Mouse (Mus musculus): ENCODE measurements around the gene Cox6a2. TPM values are rescaled to one million over a fixed set of nuclear protein-coding genes. Genes with fewer than 3 reads are reported as not detected.

Cox6a2 gene
- polyA plus RNA-seq (2014; fragmentation: Illumina TruSeq; extraction: RNeasy Lipid Tissue Mini Kit (QIAGEN cat#74804); ENCODE audit: low read depth, low replicate concordance): 3,732 TPM

GRCm38 (mm10) chr7:128206152-128206551 lies at the start of gene Cox6a2:
Cox6a2 (minus strand) TSS chr7:128206387.

GRCm38 (mm10) chr7:128246496-128247391 lies 40.6 kb upstream of the Cox6a2 start, which contains the start of gene Tgfb1i1:
Tgfb1i1 (plus strand) TSS chr7:128246812.

GRCm38 (mm10) chr7:128237927-128238778 lies 32.0 kb upstream of the Cox6a2 start, which contains the start of gene 9130023H24Rik:
9130023H24Rik (minus strand) TSS chr7:128238031.

GRCm38 (mm10) chr7:128236856-128237592 lies 30.8 kb upstream of the Cox6a2 start, which contains the start of gene Armc5:
Armc5 (plus strand) TSS chr7:128237342.

Other genes starting within 250 kb of the Cox6a2 start
- 387 TPM for gene Fus, start 238.9 kb downstream of the Cox6a2 start, polyA plus RNA-seq (2014; fragmentation: Illumina TruSeq; extraction: RNeasy Lipid Tissue Mini Kit (QIAGEN cat#74804); ENCODE audit: low read depth, low replicate concordance)
- gene Pycard, start 212.5 kb downstream of the Cox6a2 start, polyA plus RNA-seq (2014; fragmentation: Illumina TruSeq; extraction: RNeasy Lipid Tissue Mini Kit (QIAGEN cat#74804); ENCODE audit: low read depth, low replicate concordance): 15.1 TPM
- 255 TPM for gene Trim72, start 202.4 kb downstream of the Cox6a2 start, polyA plus RNA-seq (2014; fragmentation: Illumina TruSeq; extraction: RNeasy Lipid Tissue Mini Kit (QIAGEN cat#74804); ENCODE audit: low read depth, low replicate concordance)
- 2.3 TPM for gene Itgam, start 143.7 kb downstream of the Cox6a2 start, polyA plus RNA-seq (2014; fragmentation: Illumina TruSeq; extraction: RNeasy Lipid Tissue Mini Kit (QIAGEN cat#74804); ENCODE audit: low read depth, low replicate concordance)
- gene Gm49368, start 143.7 kb downstream of the Cox6a2 start, polyA plus RNA-seq (2014; fragmentation: Illumina TruSeq; extraction: RNeasy Lipid Tissue Mini Kit (QIAGEN cat#74804); ENCODE audit: low read depth, low replicate concordance): not detected
- 0.13 TPM for gene Itgax, start 76.8 kb downstream of the Cox6a2 start, polyA plus RNA-seq (2014; fragmentation: Illumina TruSeq; extraction: RNeasy Lipid Tissue Mini Kit (QIAGEN cat#74804); ENCODE audit: low read depth, low replicate concordance)
- gene Itgad, start 52.0 kb downstream of the Cox6a2 start, polyA plus RNA-seq (2014; fragmentation: Illumina TruSeq; extraction: RNeasy Lipid Tissue Mini Kit (QIAGEN cat#74804); ENCODE audit: low read depth, low replicate concordance): not detected
- gene Armc5, start 31.0 kb upstream of the Cox6a2 start, polyA plus RNA-seq (2014; fragmentation: Illumina TruSeq; extraction: RNeasy Lipid Tissue Mini Kit (QIAGEN cat#74804); ENCODE audit: low read depth, low replicate concordance): 6.0 TPM
- gene 9130023H24Rik, start 31.6 kb upstream of the Cox6a2 start, polyA plus RNA-seq (2014; fragmentation: Illumina TruSeq; extraction: RNeasy Lipid Tissue Mini Kit (QIAGEN cat#74804); ENCODE audit: low read depth, low replicate concordance): 1.8 TPM
- gene Tgfb1i1, start 40.4 kb upstream of the Cox6a2 start, polyA plus RNA-seq (2014; fragmentation: Illumina TruSeq; extraction: RNeasy Lipid Tissue Mini Kit (QIAGEN cat#74804); ENCODE audit: low read depth, low replicate concordance): 23.0 TPM
- not detected for gene Slc5a2, start 59.3 kb upstream of the Cox6a2 start, polyA plus RNA-seq (2014; fragmentation: Illumina TruSeq; extraction: RNeasy Lipid Tissue Mini Kit (QIAGEN cat#74804); ENCODE audit: low read depth, low replicate concordance)
- gene BC017158, start 91.8 kb upstream of the Cox6a2 start, polyA plus RNA-seq (2014; fragmentation: Illumina TruSeq; extraction: RNeasy Lipid Tissue Mini Kit (QIAGEN cat#74804); ENCODE audit: low read depth, low replicate concordance): 8.7 TPM
- 9.0 TPM for gene Rgs10, start 212.4 kb upstream of the Cox6a2 start, polyA plus RNA-seq (2014; fragmentation: Illumina TruSeq; extraction: RNeasy Lipid Tissue Mini Kit (QIAGEN cat#74804); ENCODE audit: low read depth, low replicate concordance)